Mouse (Mus musculus): ENCODE results near the gene Wfs1. TPM values are rescaled to one million over a fixed set of nuclear protein-coding genes. Genes with fewer than 3 reads are reported as not detected.
"Not testable (repeated sequence)": the region's sequence is repeated elsewhere in the genome, so short reads cannot be mapped to it uniquely, and the experiment has no call there.

The Wfs1 gene
- total RNA-seq (2021): 10 to 100 TPM; 61.1 to 73.3 TPM
- long read RNA-seq, experiment 1, transcript Wfs1-201 (8 exons, 3,787 nt): major isoform, 32 of 58 reads
- long read RNA-seq, experiment 1, partial matches to known transcripts: 4 of 58 reads
- long read RNA-seq, experiment 1, other reads (novel, unspliced or antisense): 22 of 58 reads
- long read RNA-seq, experiment 2, transcript Wfs1-201 (8 exons, 3,787 nt): major isoform, 89 of 134 reads
- long read RNA-seq, experiment 2, partial matches to known transcripts: 12 of 134 reads
- long read RNA-seq, experiment 2, other reads (novel, unspliced or antisense): 33 of 134 reads

DNA sequence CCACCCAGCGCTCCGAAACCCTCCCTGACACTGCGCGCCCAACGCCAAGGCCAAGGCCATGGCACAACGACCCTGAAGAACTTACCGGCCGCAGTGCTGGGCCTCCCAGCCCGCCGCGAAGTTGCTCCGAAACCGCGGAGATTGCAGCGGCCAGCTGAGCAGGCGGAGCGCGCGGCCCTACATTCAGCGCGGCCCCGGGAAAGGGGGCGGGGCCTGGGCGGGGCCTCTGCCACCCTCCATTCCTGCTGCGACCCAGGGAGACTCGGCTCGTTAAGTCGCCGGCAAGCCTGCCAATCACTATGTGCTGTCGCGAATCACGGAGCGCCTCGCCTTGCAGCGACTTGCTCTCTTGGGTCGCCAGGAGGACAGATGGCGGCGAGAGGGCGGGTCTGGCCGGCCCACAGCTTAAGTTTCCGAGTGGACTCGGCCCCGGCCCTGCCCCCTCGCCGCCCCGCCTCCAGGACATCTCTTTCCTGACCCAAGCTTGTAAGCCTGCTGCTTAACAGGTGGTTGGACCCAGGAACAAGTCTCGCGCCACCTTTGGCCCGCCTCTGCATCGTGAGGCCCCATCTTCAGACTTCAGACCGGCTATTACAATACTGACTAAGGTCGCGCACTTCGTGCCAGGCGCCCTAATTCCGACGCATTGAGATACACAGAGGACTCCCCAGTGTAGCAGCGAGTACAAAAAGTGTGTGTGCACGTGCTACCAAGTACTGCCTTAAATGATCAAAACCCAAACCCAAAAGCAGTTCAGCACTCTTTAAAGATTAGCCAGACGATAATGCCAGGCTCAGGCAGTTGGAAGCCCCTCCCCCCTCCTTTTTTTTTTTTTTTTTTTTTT, at the start of gene Wfs1:
Gene Wfs1 (minus strand): TSS at position 425 of the 844 bp plus-strand sequence.
- peak; percentile 99 for DNase-seq

GRCm38 (mm10) chr5:37036884-37037283, 47.9 kb upstream of the Wfs1 start:
- DNase-seq: no peak

- no peak for DNase-seq
Measured at GRCm38 (mm10) chr5:37035896-37036295, 46.9 kb upstream of the Wfs1 start.

GRCm38 (mm10) chr5:37035192-37035591, 46.2 kb upstream of the Wfs1 start:
- DNase-seq: no peak

DNA sequence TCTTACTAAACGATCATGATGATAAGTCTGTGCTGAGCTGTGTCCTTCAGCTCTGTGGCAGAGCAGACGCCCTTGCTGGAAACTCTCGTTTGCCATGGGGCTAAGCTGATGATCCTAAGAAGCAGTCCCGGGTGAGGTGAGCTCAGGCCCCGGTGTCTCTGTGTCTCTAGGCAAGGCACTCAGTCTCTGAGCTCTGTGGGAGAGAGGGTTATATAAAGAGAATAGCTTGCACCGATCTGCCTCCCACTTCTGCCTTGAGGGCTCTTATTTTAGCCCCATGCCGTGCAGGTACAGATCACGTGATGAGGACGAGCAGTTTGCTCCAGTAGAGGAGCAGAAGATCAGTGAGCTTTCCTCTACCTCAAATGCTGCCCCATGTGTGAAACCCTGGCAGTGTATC, 41.7 kb upstream of the Wfs1 start:
- no peak for DNase-seq

DNA sequence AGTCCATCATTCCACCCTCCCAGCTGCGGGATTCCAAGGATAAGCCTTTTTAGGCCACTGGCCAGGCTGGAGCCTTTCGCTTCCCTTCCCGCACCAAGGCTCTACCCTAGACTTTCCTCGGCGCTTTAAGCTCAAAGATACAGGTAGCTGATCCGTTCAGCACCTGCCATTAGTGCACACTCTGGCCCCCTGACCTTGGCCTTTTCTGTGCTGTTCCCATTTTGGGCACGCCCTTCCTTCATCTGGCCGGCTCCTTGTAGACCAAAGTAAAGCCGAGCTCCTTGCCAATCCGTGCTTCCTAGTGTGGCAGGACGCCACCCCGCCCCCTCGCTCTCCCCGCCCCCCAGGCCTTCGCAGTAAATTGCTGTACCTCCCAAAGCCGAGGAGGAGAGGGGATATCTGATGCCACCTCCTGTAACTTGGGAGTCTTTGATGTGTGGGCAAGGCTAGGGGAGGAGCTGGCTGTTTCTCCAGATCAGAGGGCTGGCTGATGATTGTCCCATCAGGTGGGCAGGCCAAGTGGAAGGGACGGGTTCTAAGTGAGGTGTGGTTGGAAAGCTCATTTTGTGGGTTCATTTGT, 40.4 kb upstream of the Wfs1 start:
- no peak for DNase-seq

DNA sequence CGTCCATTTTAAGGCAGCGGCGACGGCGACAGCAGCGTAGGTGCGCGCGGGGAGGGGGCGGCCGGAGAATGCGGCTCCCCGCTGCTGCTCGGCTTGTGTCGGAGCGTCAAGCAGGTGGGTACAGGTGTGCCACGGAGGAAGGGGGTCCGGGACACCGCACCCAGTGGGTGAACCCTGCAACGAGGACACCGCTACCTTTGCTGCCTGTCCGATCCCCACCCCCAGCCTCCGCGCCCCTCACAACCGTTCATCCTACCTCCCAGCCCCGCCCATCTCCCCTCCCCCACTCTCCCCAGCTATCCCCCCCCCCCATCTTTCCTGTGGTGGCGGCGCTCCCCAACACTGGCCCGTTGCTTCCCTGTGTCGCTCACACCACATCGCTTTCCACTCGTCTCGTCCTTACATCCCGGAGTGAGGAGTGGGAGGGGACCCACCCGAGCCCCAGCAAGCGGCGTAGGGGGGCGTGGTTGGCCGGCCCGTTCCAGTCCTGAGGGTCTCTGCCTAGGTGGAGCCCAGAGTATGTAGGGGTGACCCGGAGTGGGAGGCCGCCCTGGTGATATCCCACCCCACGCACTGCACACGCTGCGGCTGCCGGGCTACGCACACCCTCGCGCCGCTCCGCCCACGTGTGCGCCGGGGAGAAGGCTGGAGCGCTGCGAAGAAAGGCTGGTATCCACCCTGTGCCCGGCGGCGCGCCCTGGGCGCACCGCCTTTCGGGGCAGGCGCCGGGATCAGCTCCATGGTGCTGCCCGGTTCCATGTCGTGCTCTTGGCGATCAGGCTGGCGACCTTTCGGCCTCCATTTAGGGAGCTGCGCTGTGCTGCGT, 39.7 kb upstream of the Wfs1 start:
- DNase-seq: no peak

DNA sequence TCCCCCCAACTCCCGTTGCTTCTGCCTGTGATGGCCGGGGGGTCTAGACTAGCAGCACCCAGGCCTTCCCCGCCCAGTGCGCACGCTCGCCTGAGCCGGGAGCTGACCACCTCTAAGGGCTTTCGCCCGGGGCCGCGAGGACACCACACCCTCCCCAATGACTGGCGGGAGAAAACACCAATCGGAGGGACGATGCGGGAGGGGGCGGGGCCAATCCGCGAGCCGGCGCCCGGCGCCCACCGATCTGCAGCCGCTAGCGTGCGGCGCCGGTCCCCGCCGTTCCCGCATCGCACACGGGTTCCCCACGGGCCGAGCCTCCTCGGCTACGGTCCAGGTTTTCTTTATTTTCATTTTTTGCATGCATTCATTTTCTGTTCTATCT, 39.1 kb upstream of the Wfs1 start:
- DNase-seq: peak; percentile 52

DNA sequence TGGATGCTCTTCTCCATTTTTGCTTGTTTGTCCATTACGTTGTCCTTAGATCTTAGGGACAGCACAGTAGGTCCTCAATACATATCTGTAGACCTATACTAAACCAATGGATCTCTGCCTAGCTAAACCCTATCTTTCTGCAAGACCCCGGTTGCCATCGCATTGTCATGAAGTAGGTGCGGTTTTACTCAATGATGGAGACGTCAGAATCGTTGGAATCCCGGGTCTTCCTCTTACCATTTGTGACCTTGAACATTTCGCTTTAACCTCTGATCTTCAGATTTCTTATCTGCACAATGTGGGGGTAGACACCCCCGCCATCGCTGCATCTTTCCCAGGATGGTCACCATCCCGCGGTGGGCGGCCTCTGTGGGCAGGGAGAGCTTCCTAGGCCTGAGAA, 38.7 kb upstream of the Wfs1 start:
- no peak for DNase-seq

- DNase-seq: no peak
Measured at GRCm38 (mm10) chr5:37017222-37017621, 28.2 kb upstream of the Wfs1 start.

GRCm38 (mm10) chr5:37015612-37016310, 26.8 kb upstream of the Wfs1 start:
- no peak for DNase-seq

DNA sequence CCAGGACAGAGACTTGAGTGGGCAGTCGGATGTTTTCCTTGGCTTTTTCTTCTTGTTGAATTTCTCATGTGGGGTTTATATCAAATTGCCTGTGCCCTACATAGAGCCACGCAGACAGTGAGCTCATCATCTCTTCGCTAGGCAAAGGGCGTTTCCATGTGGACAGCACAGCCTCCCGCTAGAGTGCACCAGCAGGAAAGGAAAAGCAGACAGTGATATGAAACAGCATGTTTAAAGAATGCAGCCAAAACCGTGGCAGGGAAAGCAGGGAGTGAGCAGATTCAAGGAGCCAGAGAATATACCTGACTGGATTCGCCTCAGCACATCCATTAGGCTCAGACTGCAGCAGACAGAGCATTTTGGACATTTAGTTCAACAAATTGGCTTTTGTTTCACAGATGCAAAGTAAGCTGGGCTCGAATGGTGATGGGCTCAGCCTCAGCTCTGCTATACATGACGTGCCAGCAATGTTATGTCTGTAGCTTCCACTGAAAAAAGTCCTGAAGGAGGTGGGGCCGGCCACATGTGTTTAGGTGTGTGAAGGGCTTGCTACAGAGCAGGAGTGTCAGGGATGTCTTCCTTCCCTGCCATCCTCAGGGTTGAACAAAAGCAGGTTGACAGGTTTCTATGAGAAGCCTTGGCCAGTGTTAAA, 21.8 kb upstream of the Wfs1 start:
- no peak for DNase-seq

DNA sequence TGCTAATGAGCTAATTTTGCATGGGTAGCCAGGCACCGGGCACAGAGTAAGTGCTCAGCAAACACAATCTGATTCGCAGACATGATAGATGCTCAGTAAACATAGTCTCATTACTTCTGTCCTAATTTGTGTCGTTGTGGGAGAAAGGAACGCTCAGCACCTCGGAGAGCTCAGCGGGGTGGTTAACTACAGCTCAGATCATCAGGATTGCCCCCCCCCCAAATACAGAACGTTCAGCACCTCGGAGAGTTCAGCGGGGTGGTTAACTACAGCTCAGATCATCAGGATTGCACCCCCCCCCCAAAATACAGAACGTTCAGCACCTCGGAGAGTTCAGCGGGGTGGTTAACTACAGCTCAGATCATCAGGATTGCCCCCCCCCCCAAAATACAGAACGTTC, 20.8 kb upstream of the Wfs1 start:
- not testable (repeated sequence) for DNase-seq

GRCm38 (mm10) chr5:37002001-37002400, 13.0 kb upstream of the Wfs1 start:
- DNase-seq: no peak

- no peak for DNase-seq
Measured at GRCm38 (mm10) chr5:37001002-37001401, 12.0 kb upstream of the Wfs1 start.

GRCm38 (mm10) chr5:36997996-36998395, 9.0 kb upstream of the Wfs1 start:
- no peak for DNase-seq

DNA sequence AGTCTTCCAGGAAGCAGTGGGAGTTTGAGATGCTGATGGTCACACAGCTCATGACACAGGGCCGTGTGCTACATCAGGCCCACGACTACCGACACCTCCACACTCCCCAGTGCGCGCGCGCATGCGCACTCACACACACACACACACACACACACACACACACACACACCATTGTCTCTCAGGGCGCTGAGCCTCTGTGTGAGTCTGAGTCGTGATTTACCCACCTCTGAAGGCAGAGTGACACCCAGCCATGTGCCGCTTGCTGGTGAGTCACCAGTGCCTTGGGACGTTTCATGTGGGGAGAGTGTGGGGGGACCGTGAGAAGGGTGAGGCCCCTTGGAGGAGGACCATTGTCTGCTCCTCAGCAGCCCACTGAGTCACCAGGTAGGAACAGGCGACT, 7.4 kb upstream of the Wfs1 start:
- DNase-seq: no peak

DNA sequence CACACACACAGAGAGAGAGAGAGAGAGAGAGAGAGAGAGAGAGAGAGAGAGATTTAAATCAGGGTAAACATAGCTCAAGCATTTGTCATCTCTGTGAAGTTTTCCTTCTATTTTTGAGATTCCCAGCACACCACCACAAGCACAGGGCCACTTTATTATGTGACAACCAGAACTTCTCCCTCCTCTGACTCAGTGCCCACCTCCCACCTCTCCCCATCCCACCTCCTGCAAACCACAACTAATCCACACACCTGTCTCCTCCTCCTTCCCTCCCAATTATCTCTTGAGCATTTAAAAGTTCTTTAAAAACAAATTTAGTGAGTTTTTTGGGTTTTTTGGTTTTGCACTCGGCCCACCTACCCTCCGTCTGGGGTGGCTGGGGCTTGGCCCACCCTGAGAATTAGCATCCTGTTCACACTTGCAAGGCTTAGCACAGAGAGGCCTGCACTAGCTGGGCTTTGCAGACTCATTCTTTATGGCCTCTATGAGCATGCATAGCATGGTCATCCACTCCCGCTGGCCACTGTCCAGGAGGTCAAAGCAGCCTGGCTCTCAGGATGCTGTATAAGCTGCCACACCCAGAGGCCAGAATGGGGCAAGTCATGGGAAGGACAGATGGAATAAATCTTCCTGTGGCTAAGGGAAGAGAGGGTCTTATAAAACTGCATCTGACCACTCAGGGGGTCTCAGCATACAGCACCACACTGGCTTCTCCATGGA, 1.8 kb upstream of the Wfs1 start:
- no peak for DNase-seq

GRCm38 (mm10) chr5:36990196-36990595, 1.2 kb upstream of the Wfs1 start:
- DNase-seq: no peak

- DNase-seq: no peak
Measured at GRCm38 (mm10) chr5:36989625-36989977, 596 bp upstream of the Wfs1 start.

All from gastrocnemius, postnatal 25 days (tissue).